Mouse (Mus musculus): ENCODE data around the gene Olfr1428.
"Not testable (repeated sequence)": the region's sequence is repeated elsewhere in the genome, so short reads cannot be mapped to it uniquely, and the experiment has no call there.

Gene Olfr1428

GRCm38 (mm10) chr19:12115797-12116196, at the start of gene Olfr1428:
Gene Olfr1428 (minus strand): TSS chr19:12115897.
- no peak for DNase-seq (ENCODE audit: low spot score in 2 of 2)

GRCm38 (mm10) chr19:12145452-12145851, 29.8 kb upstream of the Olfr1428 start:
- DNase-seq (ENCODE audit: low spot score in 2 of 2) = no peak

GRCm38 (mm10) chr19:12143356-12143755, 27.7 kb upstream of the Olfr1428 start:
- DNase-seq (ENCODE audit: low spot score in 2 of 2) = no peak

GRCm38 (mm10) chr19:12134289-12134688, 18.6 kb upstream of the Olfr1428 start:
- DNase-seq (ENCODE audit: low spot score in 2 of 2) = no peak

GRCm38 (mm10) chr19:12123103-12123502, 7.4 kb upstream of the Olfr1428 start, which contains the start of gene Olfr76:
Gene Olfr76 (minus strand): TSS chr19:12123203.
- no peak for DNase-seq (ENCODE audit: low spot score in 2 of 2)

- no peak for DNase-seq (ENCODE audit: low spot score in 2 of 2)
Observed at GRCm38 (mm10) chr19:12116464-12116863, 767 bp upstream of the Olfr1428 start.

GRCm38 (mm10) chr19:12113807-12114206, 1.9 kb downstream of the Olfr1428 start:
- DNase-seq (ENCODE audit: low spot score in 2 of 2) = no peak

GRCm38 (mm10) chr19:12104541-12104940, 11.2 kb downstream of the Olfr1428 start:
- DNase-seq (ENCODE audit: low spot score in 2 of 2) = no peak

GRCm38 (mm10) chr19:12103234-12103633, 12.5 kb downstream of the Olfr1428 start, which contains the start of gene Olfr1427:
Gene Olfr1427 (minus strand): TSS chr19:12103334.
- DNase-seq (ENCODE audit: low spot score in 2 of 2) = no peak

GRCm38 (mm10) chr19:12091913-12092312, 23.8 kb downstream of the Olfr1428 start, which contains the start of gene Olfr1426:
Gene Olfr1426 (minus strand): TSS chr19:12092013.
- no peak for DNase-seq (ENCODE audit: low spot score in 2 of 2)

GRCm38 (mm10) chr19:12077631-12078030, 38.1 kb downstream of the Olfr1428 start, which contains the start of gene Olfr1425:
Gene Olfr1425 (minus strand): TSS chr19:12077731.
- DNase-seq (ENCODE audit: low spot score in 2 of 2) = not testable (repeated sequence)

- not testable (repeated sequence) for DNase-seq (ENCODE audit: low spot score in 2 of 2)
Observed at GRCm38 (mm10) chr19:12069546-12069945, 46.2 kb downstream of the Olfr1428 start.

GRCm38 (mm10) chr19:12067806-12068205, 47.9 kb downstream of the Olfr1428 start:
- DNase-seq (ENCODE audit: low spot score in 2 of 2) = not testable (repeated sequence)

- not testable (repeated sequence) for DNase-seq (ENCODE audit: low spot score in 2 of 2)
Observed at GRCm38 (mm10) chr19:12062582-12062981, 53.1 kb downstream of the Olfr1428 start, which contains the start of gene Olfr1424. Gene Olfr1424 (minus strand): TSS chr19:12062682.

Data from spleen, postnatal 10 days (tissue).